Mouse (Mus musculus) lung, postnatal 0 days (tissue): ENCODE results near the gene Klc4.

Source experiments
- CTCF ChIP-seq: IDR thresholded peaks from 2 replicates; pipeline ENCODE4 v1.5.1; 2016; ENCODE audit warnings: antibody characterized with exemption, mild to moderate bottlenecking
- EP300 ChIP-seq: IDR thresholded peaks from 2 replicates; pipeline ENCODE4 v1.6.1; 2016; ENCODE audit warnings: antibody characterized with exemption, mild to moderate bottlenecking, control low read depth

- TF ChIP-seq CTCF (peak; percentile 21; the same call in 1 of the 2 replicates), EP300 (no peak)
Measured at GRCm38 (mm10) chr17:46603229-46603628, 42.6 kb downstream of the Klc4 start.
